ENCODE assay signal across 8 mouse cellular contexts in the genomic region with DNA sequence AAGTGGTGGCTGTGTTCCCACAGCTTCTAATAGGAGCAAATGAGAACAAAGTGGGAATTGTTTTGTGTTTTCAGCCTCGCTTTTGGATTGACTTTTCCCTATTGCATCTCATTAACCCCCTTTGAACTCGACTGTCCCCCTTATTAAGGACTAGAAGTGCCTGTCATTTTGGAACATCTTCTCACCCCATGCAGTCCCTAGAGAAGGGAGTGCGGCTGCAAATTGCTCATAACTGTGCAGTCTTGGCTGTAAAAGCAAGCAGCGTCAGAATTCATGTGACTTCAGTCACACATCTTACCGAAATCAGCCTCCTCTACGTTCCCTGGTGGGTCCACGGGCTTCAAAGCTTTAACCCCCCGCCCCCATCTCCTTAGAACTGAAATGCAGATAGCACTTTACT. TPM values are rescaled to one million over a fixed set of nuclear protein-coding genes. Genes with fewer than 3 reads are reported as not detected.
DNase-seq lines count a peak whose midpoint lies in the region; ATAC-seq lines count a peak whose summit lies in the region.
"Had no signal": no experiment of that assay in that cellular context is flagged by ENCODE, and none has a peak within 500 bp of the region (broad histone marks: within the 10 kb centered on the region; RNA-seq: fewer than 3 reads in every experiment).

No protein-coding gene starts in this region.

- H3K4me2 ChIP-seq in hindbrain, embryonic 11.5 days (replicated peaks; ENCODE audit: low read depth, low read length): peak overlapping the region; percentile 31
- H3K4me2 ChIP-seq in midbrain, embryonic 14.5 days (ENCODE audit: low read length): peak overlapping the region; percentile 55

- 3% methylated on average over 8 of the region's 8 CpGs for WGBS in hindbrain, embryonic 11.5 days
- WGBS in midbrain, embryonic 14.5 days: 1% methylated on average over 8 of the region's 8 CpGs

- H3K27me3 ChIP-seq in hindbrain, embryonic 11.5 days (ENCODE audit: control insufficient read depth, insufficient read depth, low read length): no peaks in the 10 kb centered on the region
- H3K27me3 ChIP-seq in midbrain, embryonic 14.5 days (ENCODE audit: control insufficient read depth, insufficient read depth, low read length): no peaks in the 10 kb centered on the region

- H3K4me1 ChIP-seq in hindbrain, embryonic 11.5 days (replicated peaks; ENCODE audit: control insufficient read depth, insufficient read depth, low read length): no peaks in the 10 kb centered on the region
- peaks cover 15% of the 10 kb centered on the region for H3K4me1 ChIP-seq in midbrain, embryonic 14.5 days (ENCODE audit: control insufficient read depth, insufficient read depth, low read length)

- H3K9me3 ChIP-seq in hindbrain, embryonic 11.5 days (ENCODE audit: control insufficient read depth, low read length): no peaks in the 10 kb centered on the region
- H3K9me3 ChIP-seq in midbrain, embryonic 14.5 days (ENCODE audit: control insufficient read depth, low read length): no peaks in the 10 kb centered on the region

- DNase-seq in brain, adult 2 months (ENCODE audit: low read depth, low spot score): peak; percentile 90
- peak; percentile 64 for DNase-seq in cerebellum, adult 9-10 months
- peak; percentile 28 for DNase-seq in hindbrain, embryonic 11.5 days (ENCODE audit: low spot score)
- DNase-seq in midbrain, embryonic 14.5 days: peak; percentile 63
- DNase-seq in adrenal gland, postnatal 36 days: no peak
- DNase-seq in lung, postnatal 36 days: no peak
- no peak for DNase-seq in gastrocnemius, postnatal 14 days

- no peak overlapping the region for H3K27ac ChIP-seq in hindbrain, embryonic 11.5 days (ENCODE audit: low read depth, low read length)
- no peak overlapping the region for H3K27ac ChIP-seq in midbrain, embryonic 14.5 days (replicated peaks; ENCODE audit: low read depth, low read length)

- no peak overlapping the region for H3K9ac ChIP-seq in hindbrain, embryonic 11.5 days (ENCODE audit: low read depth, low read length)
- peak overlapping the region; percentile 47 for H3K9ac ChIP-seq in midbrain, embryonic 14.5 days (replicated peaks; ENCODE audit: low read length)

- intact Hi-C loops in gastrocnemius, postnatal 14 days (cut with DNase I; ENCODE audit: low total_unique reads): no loop called here

- no peak overlapping the region for H3K4me3 ChIP-seq in hindbrain, embryonic 11.5 days (ENCODE audit: low read depth, low read length)
- H3K4me3 ChIP-seq in midbrain, embryonic 14.5 days (replicated peaks; ENCODE audit: low read depth, low read length): peak overlapping the region; percentile 37

- no peaks in the 10 kb centered on the region for H3K36me3 ChIP-seq in hindbrain, embryonic 11.5 days (ENCODE audit: control insufficient read depth, insufficient read depth, low read length)
- no peaks in the 10 kb centered on the region for H3K36me3 ChIP-seq in midbrain, embryonic 14.5 days (ENCODE audit: control insufficient read depth, insufficient read depth, low read length)

- peak; percentile 51; the same call in 1 of the 2 replicates for ATAC-seq in hindbrain, embryonic 11.5 days (ENCODE audit: low FRiP score)
- ATAC-seq in midbrain, embryonic 14.5 days (ENCODE audit: low FRiP score, low TSS enrichment): no peak
- ATAC-seq: Patski had no signal

RNA-seq across cellular contexts. Expression of a gene that starts 1.2 kb away (rescaled TPM):
- 4.5 and 4.9 TPM in 2 replicates for polyA plus RNA-seq in hindbrain, embryonic 11.5 days (2014; fragmentation: Nextera tagmentation; extraction: Ambion mirVana)
- polyA plus RNA-seq in midbrain, embryonic 14.5 days (2014; fragmentation: Nextera tagmentation; extraction: Ambion mirVana): 29.9 and 31.3 TPM in 2 replicates
- total RNA-seq in adrenal gland, postnatal 36 days (2021): 1 to 10 TPM; 1.4 to 2.4 TPM
- under 1 TPM; 0.22 to 0.64 TPM for total RNA-seq in gastrocnemius, postnatal 14 days (2021)
- polyA plus RNA-seq: Patski had no signal

Comparison
In these comparisons a context has a peak if more than half of its experiments do, and no peak if none do; other contexts are left out.
1. DNase-seq: peak in brain, adult 2 months (single experiment), cerebellum, adult 9-10 months (single experiment), hindbrain, embryonic 11.5 days (single experiment) and midbrain, embryonic 14.5 days (single experiment); none in adrenal gland, postnatal 36 days (0 of 2), lung, postnatal 36 days (single experiment) and gastrocnemius, postnatal 14 days (single experiment).